Mouse (Mus musculus) MEL (cell line): ENCODE measurements at regions not wholly inside any gene's neighbourhood (a gene's known extent, or its start where the extent isn't known, plus 50 kb on each side); places are given as distances from the start of the nearest gene placed in this dataset.

Experiments used
- DNase-seq: peaks from one replicate; pipeline ENCODE4 v3.0.0; 2011; ENCODE audit warnings: low read depth, low spot score
- H3K27ac ChIP-seq: 2 replicates; pipeline ENCODE4 v1.5.1; 2012; ENCODE audit warnings: low read depth, mild to moderate bottlenecking, control low read depth, low read length, moderate library complexity; ENCODE audit not compliant: control insufficient read depth
- H3K27me3 ChIP-seq, 2 experiments: fragments of 150-350 bp in 1 of 2; sonication (generic) in 1 of 2; 2 replicates each; pipeline ENCODE4 v1.6.1; 2012; ENCODE audit warnings: low read length in 2 of 2, mild to moderate bottlenecking in 2 of 2, improper control_type of control experiment in 1 of 2, moderate library complexity in 1 of 2; ENCODE audit not compliant: insufficient read depth in 2 of 2, control insufficient read depth in 1 of 2
- H3K36me3 ChIP-seq, 2 experiments: 2 replicates each; pipeline ENCODE4 v1.6.1; 2012 to 2014; ENCODE audit warnings: low read length in 2 of 2, improper control_type of control experiment in 1 of 2, inconsistent platforms in 1 of 2, mild to moderate bottlenecking in 1 of 2; ENCODE audit not compliant: insufficient read depth in 2 of 2, control insufficient read depth in 1 of 2
- H3K4me1 ChIP-seq, 2 experiments: fragments of 150-350 bp in 1 of 2; sonication (generic) in 1 of 2; 2 replicates each; pipeline ENCODE4 v1.6.1; 2012; ENCODE audit warnings: low read length in 2 of 2, improper control_type of control experiment in 1 of 2, mild to moderate bottlenecking in 1 of 2; ENCODE audit not compliant: insufficient read depth in 2 of 2, control insufficient read depth in 1 of 2
- H3K4me3 ChIP-seq, 2 experiments: fragments of 150-350 bp in 1 of 2; sonication (generic) in 1 of 2; 2 replicates each; pipeline ENCODE4 v1.5.1; 2012; ENCODE audit warnings: low read depth in 2 of 2, low read length in 2 of 2, mild to moderate bottlenecking in 2 of 2, moderate library complexity in 2 of 2, control low read depth in 1 of 2, improper control_type of control experiment in 1 of 2; ENCODE audit not compliant: control insufficient read depth in 1 of 2, insufficient read depth in 1 of 2
- H3K79me2 ChIP-seq: 2 replicates; pipeline ENCODE4 v1.6.1; 2012; ENCODE audit warnings: mild to moderate bottlenecking, low read length, moderate library complexity; ENCODE audit not compliant: control insufficient read depth, poor library complexity, insufficient read depth
- H3K9ac ChIP-seq: 2 replicates; pipeline ENCODE4 v1.6.1; 2012; ENCODE audit warnings: low read depth, mild to moderate bottlenecking, control low read depth, low read length, moderate library complexity; ENCODE audit not compliant: control insufficient read depth, poor library complexity, severe bottlenecking
- H3K9me3 ChIP-seq: fragments of 150-350 bp; sonication (generic); replicated peaks from 2 replicates; pipeline ENCODE4 v1.6.1; 2012; ENCODE audit warnings: mild to moderate bottlenecking, low read length, improper control_type of control experiment, moderate library complexity; ENCODE audit not compliant: insufficient read depth
- CHD1 ChIP-seq: IDR thresholded peaks from 2 replicates; pipeline ENCODE4 v1.6.1; 2012; ENCODE audit warnings: low read depth, mild to moderate bottlenecking, inconsistent platforms, low read length, improper control_type of control experiment
- EP300 ChIP-seq, 2 experiments: IDR thresholded peaks; 2 replicates each; pipeline ENCODE4 v1.6.1; 2011; ENCODE audit warnings: improper control_type of control experiment in 2 of 2, low read length in 2 of 2, low read depth in 1 of 2, mild to moderate bottlenecking in 1 of 2
- HCFC1 ChIP-seq: IDR thresholded peaks from 2 replicates; pipeline ENCODE4 v1.6.1; 2012; ENCODE audit warnings: low read depth, mild to moderate bottlenecking, inconsistent platforms, low read length, improper control_type of control experiment, moderate library complexity
- JUND ChIP-seq: IDR thresholded peaks from 2 replicates; pipeline ENCODE4 v1.6.1; 2011; ENCODE audit warnings: low read depth, mild to moderate bottlenecking, improper control_type of control experiment, low read length
- MAX ChIP-seq: IDR thresholded peaks from 2 replicates; pipeline ENCODE4 v1.6.1; 2011; ENCODE audit warnings: low read length, improper control_type of control experiment
- MEF2A ChIP-seq: IDR thresholded peaks from 2 replicates; pipeline ENCODE4 v1.6.1; 2014; ENCODE audit warnings: low read depth, mild to moderate bottlenecking, inconsistent platforms, low read length, improper control_type of control experiment; ENCODE audit not compliant: poor library complexity, insufficient replicate concordance, severe bottlenecking; ENCODE audit errors: extremely low read depth
- MYB ChIP-seq: IDR thresholded peaks from 2 replicates; pipeline ENCODE4 v1.6.1; 2011; ENCODE audit warnings: mild to moderate bottlenecking, low read depth, low read length, improper control_type of control experiment
- MYC ChIP-seq: IDR thresholded peaks from 2 replicates; pipeline ENCODE4 v1.6.1; 2011; ENCODE audit warnings: low read depth, mild to moderate bottlenecking, low read length, improper control_type of control experiment, moderate library complexity
- NRF1 ChIP-seq: IDR thresholded peaks from 2 replicates; pipeline ENCODE4 v1.6.1; 2014; ENCODE audit warnings: low read depth, mild to moderate bottlenecking, inconsistent platforms, low read length, improper control_type of control experiment, moderate library complexity; ENCODE audit not compliant: poor library complexity, insufficient read depth, severe bottlenecking
- RAD21 ChIP-seq: IDR thresholded peaks from 2 replicates; pipeline ENCODE4 v1.6.1; 2011; ENCODE audit warnings: mild to moderate bottlenecking, low read depth, low read length, improper control_type of control experiment
- RCOR1 ChIP-seq: IDR thresholded peaks from 2 replicates; pipeline ENCODE4 v1.6.1; 2012; ENCODE audit warnings: low read depth, mild to moderate bottlenecking, inconsistent platforms, low read length, improper control_type of control experiment
- SIN3A ChIP-seq: IDR thresholded peaks from 2 replicates; pipeline ENCODE4 v1.6.1; 2012; ENCODE audit warnings: low read length, improper control_type of control experiment, inconsistent platforms
- SMC3 ChIP-seq: IDR thresholded peaks from 2 replicates; pipeline ENCODE4 v1.6.1; 2011; ENCODE audit warnings: low read depth, low read length, improper control_type of control experiment
- TBP ChIP-seq: IDR thresholded peaks from 2 replicates; pipeline ENCODE4 v1.8.0; 2011; ENCODE audit warnings: low read depth, low read length, improper control_type of control experiment
- TCF12 ChIP-seq: IDR thresholded peaks from 2 replicates; pipeline ENCODE4 v1.6.1; 2014; ENCODE audit warnings: low read depth, mild to moderate bottlenecking, inconsistent platforms, low read length, improper control_type of control experiment, moderate library complexity
- UBTF ChIP-seq: IDR thresholded peaks from 2 replicates; pipeline ENCODE4 v1.6.1; 2012; ENCODE audit warnings: low read depth, mild to moderate bottlenecking, inconsistent platforms, low read length, improper control_type of control experiment, moderate library complexity, borderline replicate concordance; ENCODE audit not compliant: insufficient read depth
- USF1 ChIP-seq: IDR thresholded peaks from 2 replicates; pipeline ENCODE4 v1.6.1; 2014; ENCODE audit warnings: low read depth, mild to moderate bottlenecking, inconsistent platforms, low read length, improper control_type of control experiment, moderate library complexity
- ZC3H11A ChIP-seq: IDR thresholded peaks from 2 replicates; pipeline ENCODE4 v1.6.1; 2012; ENCODE audit warnings: low read depth, mild to moderate bottlenecking, inconsistent platforms, low read length, improper control_type of control experiment
- ZKSCAN1 ChIP-seq: IDR thresholded peaks from 2 replicates; pipeline ENCODE4 v1.6.1; 2012; ENCODE audit warnings: low read depth, mild to moderate bottlenecking, inconsistent platforms, low read length, improper control_type of control experiment, moderate library complexity
- ZMIZ1 ChIP-seq: IDR thresholded peaks from 2 replicates; pipeline ENCODE4 v1.6.1; 2012; ENCODE audit warnings: low read depth, mild to moderate bottlenecking, inconsistent platforms, low read length, improper control_type of control experiment, moderate library complexity
- ZNF384 ChIP-seq: IDR thresholded peaks from 2 replicates; pipeline ENCODE4 v1.6.1; 2012; ENCODE audit warnings: low read depth, mild to moderate bottlenecking, inconsistent platforms, low read length, improper control_type of control experiment

DNA sequence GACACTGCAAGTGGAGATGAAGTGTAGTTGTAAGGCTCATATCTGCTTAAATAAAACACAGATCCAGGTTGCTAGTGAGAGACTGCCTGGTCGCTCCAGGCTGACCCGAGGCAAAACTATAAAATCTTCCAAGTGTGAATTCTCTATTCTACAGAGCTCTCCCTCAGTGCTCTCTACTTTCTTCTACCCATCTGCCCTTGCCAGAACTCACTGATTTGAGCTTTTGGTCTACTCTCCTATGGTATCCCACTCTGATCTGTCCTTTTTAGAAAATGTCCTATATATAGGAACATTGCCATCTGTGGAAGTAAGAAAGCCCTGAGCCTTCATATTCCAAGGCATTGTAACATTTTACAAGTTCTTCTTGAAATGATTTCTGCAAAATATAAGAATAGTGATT, 518.3 kb downstream of the Galc start:
- Histone ChIP-seq H3K27ac (no peak overlapping the region), H3K27me3 (no peaks in the 10 kb centered on the region), H3K4me3 (no peak overlapping the region), H3K36me3 (no peaks in the 10 kb centered on the region), H3K4me1 (no peaks in the 10 kb centered on the region), H3K9me3 (no peaks in the 10 kb centered on the region), H3K9ac (no peak overlapping the region), H3K79me2 (no peaks in the 10 kb centered on the region)
- no peak for DNase-seq
- TF ChIP-seq CHD1 (no peak), ZKSCAN1 (no peak), NRF1 (no peak), USF1 (no peak), ZMIZ1 (no peak), SMC3 (no peak), TBP (no peak), ZC3H11A (no peak), MEF2A (no peak), MYC (no peak), JUND (no peak), HCFC1 (no peak), SIN3A (no peak), RCOR1 (no peak), TCF12 (no peak), UBTF (no peak), RAD21 (no peak), EP300 (IDR thresholded peaks at IDR 0.05; ENCODE audit: low read depth in 1 of 2, low read length in 2 of 2) (no peak), MAX (no peak), MYB (no peak)

DNA sequence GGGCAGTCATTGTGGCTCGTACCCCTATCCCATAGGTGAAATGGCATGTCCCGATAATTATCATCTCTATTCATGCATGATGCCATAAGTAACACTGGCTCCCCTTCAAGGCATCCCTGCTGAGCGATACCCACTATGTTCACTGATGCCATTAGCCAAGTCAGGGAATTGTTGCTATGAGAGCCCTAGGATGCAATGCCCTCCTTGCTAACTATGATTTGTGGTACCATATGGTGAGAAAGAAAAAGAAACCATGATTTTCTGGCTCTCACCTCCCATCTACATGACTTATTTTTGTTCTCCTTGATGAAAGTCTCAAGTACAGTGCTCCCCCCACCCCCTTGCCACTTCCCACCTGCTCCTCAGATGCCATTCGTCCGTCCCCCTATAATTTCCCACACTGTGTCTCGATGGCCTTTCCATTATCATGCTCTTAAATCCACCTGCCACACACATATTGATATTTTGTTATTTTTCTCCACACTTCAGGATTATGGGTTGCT, 527.1 kb downstream of the Galc start:
- H3K27me3 ChIP-seq, result no peaks in the 10 kb centered on the region
- no peak overlapping the region for H3K27ac ChIP-seq
- H3K4me3 ChIP-seq, result no peak overlapping the region
- no peak for DNase-seq
- H3K4me1 ChIP-seq, result no peaks in the 10 kb centered on the region
- TF ChIP-seq ZNF384, result no peak
- H3K9ac ChIP-seq, result no peak overlapping the region
- no peaks in the 10 kb centered on the region for H3K79me2 ChIP-seq
- no peaks in the 10 kb centered on the region for H3K9me3 ChIP-seq
- H3K36me3 ChIP-seq, result no peaks in the 10 kb centered on the region
